Mouse (Mus musculus) lung, embryonic 15.5 days (tissue): ENCODE data around the gene Hoxb6. TPM values are rescaled to one million over a fixed set of nuclear protein-coding genes. Genes with fewer than 3 reads are reported as not detected.

Experiments used
- ATAC-seq: fragments of 200-750 bp; cut with Nextera tagmentation; 2 replicates; pipeline ENCODE4 v1.8.0; 2017; ENCODE audit warnings: moderate number of reproducible peaks, borderline replicate concordance; ENCODE audit not compliant: low FRiP score, low TSS enrichment; ENCODE audit errors: extremely low read depth
- H3K27ac ChIP-seq: fragments of 300-500 bp; sonication (generic); 2 replicates; pipeline ENCODE4 v1.5.1; 2015; ENCODE audit warnings: moderate library complexity, mild to moderate bottlenecking, inconsistent platforms
- H3K27me3 ChIP-seq: fragments of 300-500 bp; sonication (generic); 2 replicates; pipeline ENCODE4 v1.6.1; 2015; ENCODE audit warnings: inconsistent platforms
- H3K36me3 ChIP-seq: fragments of 300-500 bp; sonication (generic); 2 replicates; pipeline ENCODE4 v1.6.1; 2015; ENCODE audit warnings: inconsistent platforms
- H3K4me1 ChIP-seq: fragments of 300-500 bp; sonication (generic); 2 replicates; pipeline ENCODE4 v1.6.1; 2015; ENCODE audit warnings: inconsistent platforms
- H3K4me2 ChIP-seq: fragments of 300-500 bp; sonication (generic); 2 replicates; pipeline ENCODE4 v1.6.1; 2015; ENCODE audit warnings: inconsistent platforms, mild to moderate bottlenecking, moderate library complexity
- H3K4me3 ChIP-seq: fragments of 300-500 bp; sonication (generic); 2 replicates; pipeline ENCODE4 v1.5.1; 2015; ENCODE audit warnings: mild to moderate bottlenecking, inconsistent platforms
- H3K9ac ChIP-seq: fragments of 300-500 bp; sonication (generic); 2 replicates; pipeline ENCODE4 v1.6.1; 2015; ENCODE audit warnings: inconsistent platforms
- H3K9me3 ChIP-seq: fragments of 300-500 bp; sonication (generic); 2 replicates; pipeline ENCODE4 v1.6.1; 2016; ENCODE audit warnings: inconsistent platforms
- WGBS: fragments of 180-500 bp; shearing (Covaris S2); methylation state at CpG from one replicate; pipeline ENCODE4 v1.1.7; 2015; 5-methylcytosine and 5-hydroxymethylcytosine counted together
- polyA plus RNA-seq: library from polyadenylated mRNA; unstranded; fragments of >200 nt; fragmentation: Nextera tagmentation; extraction: Ambion mirVana; gene quantifications from 2 replicates; pipeline ENCODE4 v1.2.1, GENCODE M21; 2015

Hoxb6 gene
- polyA plus RNA-seq, 1 experiment from 2014 or later = 15.2 TPM

- H3K27me3 ChIP-seq = peaks cover 71% of the 10 kb centered on the region
- H3K4me2 ChIP-seq = peak overlapping the region; percentile 70
- no peaks in the 10 kb centered on the region for H3K9me3 ChIP-seq
- no peaks in the 10 kb centered on the region for H3K36me3 ChIP-seq
- peak overlapping the region; percentile 99 for H3K27ac ChIP-seq
- WGBS = 8% methylated on average over 12 of the region's 12 CpGs
- ATAC-seq = no peak
- peak overlapping the region; percentile 58 for H3K4me3 ChIP-seq
- peak overlapping the region; percentile 59 for H3K9ac ChIP-seq
- peaks cover 27% of the 10 kb centered on the region for H3K4me1 ChIP-seq
These were observed 34.4 kb downstream of the Hoxb6 start for GRCm38 (mm10) chr11:96326705-96327104.

- peaks cover 75% of the 10 kb centered on the region for H3K27me3 ChIP-seq
These were observed 34.8 kb downstream of the Hoxb6 start for GRCm38 (mm10) chr11:96327122-96327521.

GRCm38 (mm10) chr11:96327750-96328149 is 35.5 kb downstream of the Hoxb6 start:
- ATAC-seq = no peak
- H3K9ac ChIP-seq = peak overlapping the region; percentile 41

More at GRCm38 (mm10) chr11:96327122-96327521, 34.8 kb downstream of the Hoxb6 start:
- H3K4me2 ChIP-seq = peak overlapping the region; percentile 70
- H3K4me1 ChIP-seq = peaks cover 31% of the 10 kb centered on the region
- peak overlapping the region; percentile 99 for H3K27ac ChIP-seq
- H3K4me3 ChIP-seq = peak overlapping the region; percentile 58
- 11% methylated on average over 7 of the region's 7 CpGs for WGBS
- peak overlapping the region; percentile 59 for H3K9ac ChIP-seq
- no peaks in the 10 kb centered on the region for H3K36me3 ChIP-seq
- no peaks in the 10 kb centered on the region for H3K9me3 ChIP-seq
- ATAC-seq = no peak

GRCm38 (mm10) chr11:96328605-96329004 is 36.3 kb downstream of the Hoxb6 start:
- peak overlapping the region; percentile 58 for H3K4me3 ChIP-seq
- peak overlapping the region; percentile 41; the same call in 1 of the 2 replicates for H3K9ac ChIP-seq
- H3K4me2 ChIP-seq = peak overlapping the region; percentile 70
- H3K36me3 ChIP-seq = no peaks in the 10 kb centered on the region
- ATAC-seq = no peak
- WGBS = 21% methylated on average over 8 of the region's 8 CpGs
- H3K27ac ChIP-seq = peak overlapping the region; percentile 99
- peaks cover 80% of the 10 kb centered on the region for H3K27me3 ChIP-seq
- H3K9me3 ChIP-seq = no peaks in the 10 kb centered on the region
- H3K4me1 ChIP-seq = peaks cover 31% of the 10 kb centered on the region

More at GRCm38 (mm10) chr11:96327750-96328149, 35.5 kb downstream of the Hoxb6 start:
- Histone ChIP-seq H3K4me1 (peaks cover 31% of the 10 kb centered on the region), H3K36me3 (no peaks in the 10 kb centered on the region), H3K4me2 (peak overlapping the region; percentile 70), H3K27ac (peak overlapping the region; percentile 99), H3K4me3 (peak overlapping the region; percentile 58), H3K9me3 (no peaks in the 10 kb centered on the region), H3K27me3 (peaks cover 72% of the 10 kb centered on the region)
- WGBS = 19% methylated on average over 5 of the region's 5 CpGs

- 3% methylated on average over 8 of the region's 8 CpGs for WGBS
- Histone ChIP-seq H3K4me3 (peak overlapping the region; percentile 48), H3K9ac (peak overlapping the region; percentile 54), H3K36me3 (no peaks in the 10 kb centered on the region), H3K4me1 (peaks cover 51% of the 10 kb centered on the region), H3K27me3 (peaks cover 88% of the 10 kb centered on the region), H3K27ac (peak overlapping the region; percentile 99), H3K9me3 (no peaks in the 10 kb centered on the region), H3K4me2 (peak overlapping the region; percentile 80)
- ATAC-seq = peak; percentile 40; the same call in 1 of the 2 replicates
These were observed 39.8 kb downstream of the Hoxb6 start for GRCm38 (mm10) chr11:96332105-96332504.

GRCm38 (mm10) chr11:96332618-96333032 is 40.3 kb downstream of the Hoxb6 start:
- no peaks in the 10 kb centered on the region for H3K36me3 ChIP-seq
- H3K9ac ChIP-seq = peak overlapping the region; percentile 54
- H3K4me1 ChIP-seq = peaks cover 50% of the 10 kb centered on the region
- peak overlapping the region; percentile 99 for H3K27ac ChIP-seq
- peaks cover 87% of the 10 kb centered on the region for H3K27me3 ChIP-seq
- H3K9me3 ChIP-seq = no peaks in the 10 kb centered on the region
- peak; percentile 79 for ATAC-seq
- peak overlapping the region; percentile 48 for H3K4me3 ChIP-seq
- peak overlapping the region; percentile 80 for H3K4me2 ChIP-seq
- 2% methylated on average over 35 of the region's 35 CpGs for WGBS

GRCm38 (mm10) chr11:96333241-96334001 is 41.1 kb downstream of the Hoxb6 start:
- H3K27me3 ChIP-seq = peaks cover 87% of the 10 kb centered on the region
- peak overlapping the region; percentile 54 for H3K9ac ChIP-seq
- H3K27ac ChIP-seq = peak overlapping the region; percentile 99
- H3K36me3 ChIP-seq = no peaks in the 10 kb centered on the region
- H3K9me3 ChIP-seq = no peaks in the 10 kb centered on the region
- ATAC-seq = no peak
- H3K4me1 ChIP-seq = peaks cover 56% of the 10 kb centered on the region
- H3K4me2 ChIP-seq = peak overlapping the region; percentile 80
- peak overlapping the region; percentile 48 for H3K4me3 ChIP-seq
- 9% methylated on average over 17 of the region's 17 CpGs for WGBS

GRCm38 (mm10) chr11:96334002-96334364 is 41.7 kb downstream of the Hoxb6 start:
- no peak for ATAC-seq
- H3K4me2 ChIP-seq = peak overlapping the region; percentile 80
- H3K9me3 ChIP-seq = no peaks in the 10 kb centered on the region
- H3K9ac ChIP-seq = peak overlapping the region; percentile 54
- H3K4me1 ChIP-seq = peaks cover 62% of the 10 kb centered on the region
- H3K27ac ChIP-seq = peak overlapping the region; percentile 99
- H3K27me3 ChIP-seq = peaks cover 90% of the 10 kb centered on the region
- H3K36me3 ChIP-seq = no peaks in the 10 kb centered on the region
- peak overlapping the region; percentile 48 for H3K4me3 ChIP-seq
- 20% methylated on average over 2 of the region's 2 CpGs for WGBS

- Histone ChIP-seq H3K4me3 (peak overlapping the region; percentile 48), H3K36me3 (no peaks in the 10 kb centered on the region), H3K9ac (peak overlapping the region; percentile 54), H3K9me3 (no peaks in the 10 kb centered on the region), H3K27ac (peak overlapping the region; percentile 99), H3K27me3 (peaks cover 84% of the 10 kb centered on the region), H3K4me2 (peak overlapping the region; percentile 80), H3K4me1 (peaks cover 61% of the 10 kb centered on the region)
- 18% methylated on average over 3 of the region's 3 CpGs for WGBS
- ATAC-seq = no peak
These were observed 42.7 kb downstream of the Hoxb6 start for GRCm38 (mm10) chr11:96334998-96335397.

- Histone ChIP-seq H3K4me1 (peaks cover 48% of the 10 kb centered on the region), H3K4me3 (peak overlapping the region; percentile 48), H3K36me3 (no peaks in the 10 kb centered on the region), H3K9ac (peak overlapping the region; percentile 10), H3K27ac (peak overlapping the region; percentile 99), H3K27me3 (peaks cover 72% of the 10 kb centered on the region), H3K4me2 (peak overlapping the region; percentile 80), H3K9me3 (no peaks in the 10 kb centered on the region)
- 18% methylated on average over 2 of the region's 2 CpGs for WGBS
- ATAC-seq = no peak
These were observed 44.3 kb downstream of the Hoxb6 start for GRCm38 (mm10) chr11:96336597-96336996.

GRCm38 (mm10) chr11:96337026-96337425 is 44.8 kb downstream of the Hoxb6 start:
- peak overlapping the region; percentile 10 for H3K9ac ChIP-seq
- H3K4me3 ChIP-seq = peak overlapping the region; percentile 48
- H3K27ac ChIP-seq = peak overlapping the region; percentile 99
- no peak for ATAC-seq
- no peaks in the 10 kb centered on the region for H3K36me3 ChIP-seq
- 10% methylated on average over 6 of the region's 6 CpGs for WGBS
- H3K27me3 ChIP-seq = peaks cover 72% of the 10 kb centered on the region
- H3K9me3 ChIP-seq = no peaks in the 10 kb centered on the region
- peaks cover 44% of the 10 kb centered on the region for H3K4me1 ChIP-seq
- H3K4me2 ChIP-seq = peak overlapping the region; percentile 80
